Mouse (Mus musculus): ENCODE data around the gene Dnah14. TPM values are rescaled to one million over a fixed set of nuclear protein-coding genes. Genes with fewer than 3 reads are reported as not detected.

Dnah14 gene
- 1.7 and 1.8 TPM in 2 replicates for polyA plus RNA-seq (2014; fragmentation: Nextera tagmentation; extraction: Ambion mirVana)

- no peaks in the 10 kb centered on the region for H3K27me3 ChIP-seq (replicated peaks; ENCODE audit: control insufficient read depth, insufficient read depth, low read length)
- H3K9ac ChIP-seq (ENCODE audit: low read depth, low read length) = no peak within 1 kb of the TSS
- 81% methylated on average over 12 of the region's 12 CpGs for WGBS
- no peaks in the 10 kb centered on the region for H3K9me3 ChIP-seq (ENCODE audit: control insufficient read depth, low read length)
- no peak for DNase-seq (ENCODE audit: low spot score)
- no peaks in the 10 kb centered on the region for H3K36me3 ChIP-seq (ENCODE audit: control insufficient read depth, insufficient read depth, low read length)
- no peak within 1 kb of the TSS for H3K4me3 ChIP-seq (ENCODE audit: low read depth, low read length)
- no peak within 1 kb of the TSS for H3K27ac ChIP-seq (replicated peaks; ENCODE audit: low read depth, low read length)
- H3K4me1 ChIP-seq (ENCODE audit: control insufficient read depth, insufficient read depth, low read length) = no peaks in the 10 kb centered on the region
- H3K4me2 ChIP-seq (ENCODE audit: low read depth, low read length) = no peak within 1 kb of the TSS
- ATAC-seq (ENCODE audit: low read depth) = no peak
These were observed at the start of gene Dnah14 for GRCm38 (mm10) chr1:181576322-181576721. Gene Dnah14, plus strand, starts transcription at chr1:181576559.

- H3K4me2 ChIP-seq (ENCODE audit: low read depth, low read length) = no peak overlapping the region
- peak; percentile 82 for ATAC-seq (ENCODE audit: low read depth)
- no peak overlapping the region for H3K4me3 ChIP-seq (ENCODE audit: low read depth, low read length)
- peak; percentile 91 for DNase-seq (ENCODE audit: low spot score)
- no peak overlapping the region for H3K9ac ChIP-seq (ENCODE audit: low read depth, low read length)
- peaks cover 15% of the 10 kb centered on the region for H3K4me1 ChIP-seq (ENCODE audit: control insufficient read depth, insufficient read depth, low read length)
- H3K27me3 ChIP-seq (replicated peaks; ENCODE audit: control insufficient read depth, insufficient read depth, low read length) = no peaks in the 10 kb centered on the region
- no peaks in the 10 kb centered on the region for H3K9me3 ChIP-seq (ENCODE audit: control insufficient read depth, low read length)
- H3K27ac ChIP-seq (replicated peaks; ENCODE audit: low read depth, low read length) = peak overlapping the region; percentile 81
- 25% methylated on average over 4 of the region's 4 CpGs for WGBS
- H3K36me3 ChIP-seq (ENCODE audit: control insufficient read depth, insufficient read depth, low read length) = no peaks in the 10 kb centered on the region
These were observed 47.0 kb upstream of the Dnah14 start for GRCm38 (mm10) chr1:181529368-181529767.

- Histone ChIP-seq H3K27ac (replicated peaks; ENCODE audit: low read depth, low read length) (peak overlapping the region; percentile 65; the same call in 1 of the 2 replicates), H3K27me3 (replicated peaks; ENCODE audit: control insufficient read depth, insufficient read depth, low read length) (no peaks in the 10 kb centered on the region), H3K4me3 (ENCODE audit: low read depth, low read length) (no peak overlapping the region), H3K9me3 (ENCODE audit: control insufficient read depth, low read length) (no peaks in the 10 kb centered on the region), H3K4me2 (ENCODE audit: low read depth, low read length) (no peak overlapping the region), H3K36me3 (ENCODE audit: control insufficient read depth, insufficient read depth, low read length) (no peaks in the 10 kb centered on the region), H3K4me1 (ENCODE audit: control insufficient read depth, insufficient read depth, low read length) (peaks cover 22% of the 10 kb centered on the region), H3K9ac (ENCODE audit: low read depth, low read length) (peak overlapping the region; percentile 45; the same call in 1 of the 2 replicates)
- ATAC-seq (ENCODE audit: low read depth) = peak; percentile 75
- DNase-seq (ENCODE audit: low spot score) = peak; percentile 86
- WGBS = 26% methylated on average over 10 of the region's 10 CpGs
These were observed 41.0 kb upstream of the Dnah14 start for GRCm38 (mm10) chr1:181535165-181535873.

- ATAC-seq (ENCODE audit: low read depth) (no peak), DNase-seq (ENCODE audit: low spot score) (no peak)
- Histone ChIP-seq H3K4me3 (ENCODE audit: low read depth, low read length) (no peak overlapping the region), H3K4me2 (ENCODE audit: low read depth, low read length) (no peak overlapping the region), H3K4me1 (ENCODE audit: control insufficient read depth, insufficient read depth, low read length) (peaks cover 28% of the 10 kb centered on the region), H3K9me3 (ENCODE audit: control insufficient read depth, low read length) (no peaks in the 10 kb centered on the region), H3K27ac (replicated peaks; ENCODE audit: low read depth, low read length) (no peak overlapping the region), H3K36me3 (ENCODE audit: control insufficient read depth, insufficient read depth, low read length) (no peaks in the 10 kb centered on the region), H3K27me3 (replicated peaks; ENCODE audit: control insufficient read depth, insufficient read depth, low read length) (no peaks in the 10 kb centered on the region), H3K9ac (ENCODE audit: low read depth, low read length) (no peak overlapping the region)
- WGBS = 94% methylated on average over 7 of the region's 9 CpGs
These were observed 38.5 kb upstream of the Dnah14 start for GRCm38 (mm10) chr1:181537627-181538525.

- ATAC-seq (ENCODE audit: low read depth) = peak; percentile 53; the same call in 1 of the 2 replicates
- no peak overlapping the region for H3K4me3 ChIP-seq (ENCODE audit: low read depth, low read length)
- H3K4me1 ChIP-seq (ENCODE audit: control insufficient read depth, insufficient read depth, low read length) = peaks cover 16% of the 10 kb centered on the region
- H3K36me3 ChIP-seq (ENCODE audit: control insufficient read depth, insufficient read depth, low read length) = no peaks in the 10 kb centered on the region
- peak; percentile 68 for DNase-seq (ENCODE audit: low spot score)
- H3K9ac ChIP-seq (ENCODE audit: low read depth, low read length) = no peak overlapping the region
- no peaks in the 10 kb centered on the region for H3K9me3 ChIP-seq (ENCODE audit: control insufficient read depth, low read length)
- peaks cover 3% of the 10 kb centered on the region; the same call in 1 of the 2 replicates for H3K27me3 ChIP-seq (replicated peaks; ENCODE audit: control insufficient read depth, insufficient read depth, low read length)
- 60% methylated on average over 22 of the region's 22 CpGs for WGBS
- H3K27ac ChIP-seq (replicated peaks; ENCODE audit: low read depth, low read length) = no peak overlapping the region
- H3K4me2 ChIP-seq (ENCODE audit: low read depth, low read length) = no peak overlapping the region
These were observed 36.3 kb upstream of the Dnah14 start for GRCm38 (mm10) chr1:181539846-181540769.

- H3K4me1 ChIP-seq (ENCODE audit: control insufficient read depth, insufficient read depth, low read length) = peaks cover 11% of the 10 kb centered on the region; the same call in 1 of the 2 replicates
- no peak overlapping the region for H3K4me3 ChIP-seq (ENCODE audit: low read depth, low read length)
- H3K9me3 ChIP-seq (ENCODE audit: control insufficient read depth, low read length) = no peaks in the 10 kb centered on the region
- no peaks in the 10 kb centered on the region for H3K36me3 ChIP-seq (ENCODE audit: control insufficient read depth, insufficient read depth, low read length)
- H3K4me2 ChIP-seq (ENCODE audit: low read depth, low read length) = no peak overlapping the region
- no peak for DNase-seq (ENCODE audit: low spot score)
- no peak for ATAC-seq (ENCODE audit: low read depth)
- H3K27ac ChIP-seq (replicated peaks; ENCODE audit: low read depth, low read length) = no peak overlapping the region
- peaks cover 4% of the 10 kb centered on the region; the same call in 1 of the 2 replicates for H3K27me3 ChIP-seq (replicated peaks; ENCODE audit: control insufficient read depth, insufficient read depth, low read length)
- 71% methylated on average over 5 of the region's 5 CpGs for WGBS
- no peak overlapping the region for H3K9ac ChIP-seq (ENCODE audit: low read depth, low read length)
These were observed 32.5 kb upstream of the Dnah14 start for GRCm38 (mm10) chr1:181543711-181544383.

GRCm38 (mm10) chr1:181545044-181545772 lies 31.2 kb upstream of the Dnah14 start:
- Histone ChIP-seq H3K4me3 (ENCODE audit: low read depth, low read length) (no peak overlapping the region), H3K27ac (replicated peaks; ENCODE audit: low read depth, low read length) (no peak overlapping the region), H3K4me2 (ENCODE audit: low read depth, low read length) (peak overlapping the region; percentile 46), H3K36me3 (ENCODE audit: control insufficient read depth, insufficient read depth, low read length) (no peaks in the 10 kb centered on the region), H3K9ac (ENCODE audit: low read depth, low read length) (no peak overlapping the region; the same call in 1 of the 2 replicates), H3K27me3 (replicated peaks; ENCODE audit: control insufficient read depth, insufficient read depth, low read length) (peaks cover 4% of the 10 kb centered on the region; the same call in 1 of the 2 replicates), H3K4me1 (ENCODE audit: control insufficient read depth, insufficient read depth, low read length) (peaks cover 7% of the 10 kb centered on the region; the same call in 1 of the 2 replicates), H3K9me3 (ENCODE audit: control insufficient read depth, low read length) (no peaks in the 10 kb centered on the region)
- WGBS = 29% methylated on average over 23 of the region's 23 CpGs
- ATAC-seq (ENCODE audit: low read depth) (peak; percentile 85), DNase-seq (ENCODE audit: low spot score) (peak; percentile 88)

Data from embryonic facial prominence, embryonic 14.5 days (tissue).